Comparison of ENCODE assay signal across 8 mouse cellular contexts in genomic region chr11:23665311-23665786, GRCm38 (mm10). TPM values are rescaled to one million over a fixed set of nuclear protein-coding genes. Genes with fewer than 3 reads are reported as not detected.
A peak's percentile ranks its signal among the peaks of the same experiment; 100 is the strongest.
DNase-seq lines count a peak whose midpoint lies in the region; ATAC-seq lines count a peak whose summit lies in the region.

TSS of gene Pus10 (plus strand) at chr11:23665674.

- no peaks in the 10 kb centered on the region for H3K9me3 ChIP-seq in kidney, embryonic 14.5 days (ENCODE audit: control insufficient read depth, low read length)
- no peaks in the 10 kb centered on the region for H3K9me3 ChIP-seq in liver, embryonic 15.5 days (replicated peaks)

- peaks cover 3% of the 10 kb centered on the region; the same call in 1 of the 2 replicates for H3K36me3 ChIP-seq in kidney, embryonic 14.5 days (ENCODE audit: control insufficient read depth, insufficient read depth, low read length)
- H3K36me3 ChIP-seq in liver, embryonic 15.5 days (replicated peaks): no peaks in the 10 kb centered on the region

- peak within 1 kb of the TSS; percentile 88 for H3K27ac ChIP-seq in kidney, embryonic 14.5 days (ENCODE audit: low read depth, low read length)
- H3K27ac ChIP-seq in liver, embryonic 15.5 days (replicated peaks): peak within 1 kb of the TSS; percentile 90

- peak within 1 kb of the TSS; percentile 90 for H3K4me3 ChIP-seq in kidney, embryonic 14.5 days (ENCODE audit: low read length)
- H3K4me3 ChIP-seq in liver, embryonic 15.5 days (replicated peaks): peak within 1 kb of the TSS; percentile 95

- peak; percentile 21 for DNase-seq in ovary, postnatal 10 days (ENCODE audit: low spot score)
- no peak for DNase-seq in ovary, adult 18-20 months (ENCODE audit: low spot score)
- peak; percentile 34 for DNase-seq in c-Kit-positive CD71-positive TER-119-negative erythroid progenitor cells, embryonic 14.5 days (ENCODE audit: low read depth)
- DNase-seq in skeletal muscle tissue, adult 2 months (ENCODE audit: low read depth, low spot score): peak; percentile 26
- DNase-seq in testis, postnatal 10 days (ENCODE audit: low spot score): no peak

- H3K9ac ChIP-seq in kidney, embryonic 14.5 days (ENCODE audit: low read depth, low read length): peak within 1 kb of the TSS; percentile 93
- H3K9ac ChIP-seq in liver, embryonic 15.5 days: peak within 1 kb of the TSS; percentile 95

- H3K27me3 ChIP-seq in kidney, embryonic 14.5 days (ENCODE audit: control insufficient read depth, insufficient read depth, low read length): no peaks in the 10 kb centered on the region
- H3K27me3 ChIP-seq in liver, embryonic 15.5 days: no peaks in the 10 kb centered on the region

- under 1% methylated on average over 40 of the region's 40 CpGs for WGBS in kidney, embryonic 14.5 days
- WGBS in liver, embryonic 15.5 days (ENCODE audit: insufficient replicate concordance): under 1% methylated on average over 38 of the region's 40 CpGs

- peak within 1 kb of the TSS; percentile 67 for H3K4me2 ChIP-seq in kidney, embryonic 14.5 days (replicated peaks; ENCODE audit: low read depth, low read length)
- H3K4me2 ChIP-seq in liver, embryonic 15.5 days: peak within 1 kb of the TSS; percentile 86

- ATAC-seq in granulocyte monocyte progenitor cell, adult 5-6 weeks (replicated peaks; ENCODE audit: poor library complexity, severe bottlenecking): peak; percentile 42
- ATAC-seq in kidney, embryonic 14.5 days (ENCODE audit: low FRiP score, low TSS enrichment): peak; percentile 63; the same call in 1 of the 2 replicates
- ATAC-seq in liver, embryonic 15.5 days (ENCODE audit: insufficient read depth): peak; percentile 59

- no peaks in the 10 kb centered on the region for H3K4me1 ChIP-seq in kidney, embryonic 14.5 days (ENCODE audit: control insufficient read depth, insufficient read depth, low read length)
- H3K4me1 ChIP-seq in liver, embryonic 15.5 days (replicated peaks): peaks cover 13% of the 10 kb centered on the region

RNA-seq across cellular contexts. Expression of gene Pus10, which starts in this region (rescaled TPM):
- 34.6 and 48.5 TPM in 2 replicates for total RNA-seq in granulocyte monocyte progenitor cell, adult 5-6 weeks (2014; fragmentation: Nextera tagmentation)
- total RNA-seq in granulocyte monocyte progenitor cell, adult 5-6 weeks (2017): 69.1 and 69.6 TPM in 2 replicates
- polyA plus RNA-seq in kidney, embryonic 14.5 days (2014; fragmentation: Nextera tagmentation; extraction: Ambion mirVana): 19.9 and 27.1 TPM in 2 replicates
- polyA plus RNA-seq in liver, embryonic 15.5 days (2015; fragmentation: Nextera tagmentation; extraction: Ambion mirVana): 10.6 and 11.9 TPM in 2 replicates

Comparison
In these comparisons a context has a peak if more than half of its experiments do, and no peak if none do; other contexts are left out.
1. DNase-seq: peak in ovary, postnatal 10 days (single experiment), c-Kit-positive CD71-positive TER-119-negative erythroid progenitor cells, embryonic 14.5 days (single experiment) and skeletal muscle tissue, adult 2 months (single experiment); none in ovary, adult 18-20 months (single experiment) and testis, postnatal 10 days (single experiment).
2. Peak in every context shown above with its lines, with median percentiles within 50 percentile points of each other: ATAC-seq.